Mouse (Mus musculus) stomach, embryonic 14.5 days (tissue): Measurements from ENCODE around the gene Pcolce. TPM values are rescaled to one million over a fixed set of nuclear protein-coding genes. Genes with fewer than 3 reads are reported as not detected.

Source experiments
- ATAC-seq: fragments of 200-750 bp; cut with Nextera tagmentation; 2 replicates; pipeline ENCODE4 v1.8.0; 2017; ENCODE audit warnings: low read depth, moderate TSS enrichment; ENCODE audit not compliant: insufficient number of reproducible peaks, insufficient read depth, low FRiP score
- H3K27ac ChIP-seq: fragments of 300-500 bp; sonication (generic); 2 replicates; pipeline ENCODE4 v1.5.1; 2014; ENCODE audit warnings: mild to moderate bottlenecking, low read length, moderate library complexity, mixed read lengths
- H3K27me3 ChIP-seq: fragments of 300-500 bp; sonication (generic); 2 replicates; pipeline ENCODE4 v1.6.1; 2014; ENCODE audit warnings: low read length, control low read depth, mixed read lengths; ENCODE audit not compliant: control insufficient read depth, insufficient read depth
- H3K36me3 ChIP-seq: fragments of 300-500 bp; sonication (generic); 2 replicates; pipeline ENCODE4 v1.6.1; 2014; ENCODE audit warnings: mild to moderate bottlenecking, control low read depth, low read length, moderate library complexity, mixed read lengths; ENCODE audit not compliant: control insufficient read depth, insufficient read depth
- H3K4me1 ChIP-seq: fragments of 300-500 bp; sonication (generic); 2 replicates; pipeline ENCODE4 v1.6.1; 2014; ENCODE audit warnings: low read length, control low read depth, mixed read lengths; ENCODE audit not compliant: control insufficient read depth, insufficient read depth
- H3K4me2 ChIP-seq: fragments of 300-500 bp; sonication (generic); replicated peaks from 2 replicates; pipeline ENCODE4 v1.6.1; 2014; ENCODE audit warnings: low read depth, low read length, control low read depth
- H3K4me3 ChIP-seq: fragments of 300-500 bp; sonication (generic); 2 replicates; pipeline ENCODE4 v1.5.1; 2014; ENCODE audit warnings: low read depth, low read length, control low read depth
- H3K9ac ChIP-seq: fragments of 300-500 bp; sonication (generic); replicated peaks from 2 replicates; pipeline ENCODE4 v1.6.1; 2014; ENCODE audit warnings: low read depth, mild to moderate bottlenecking, control low read depth, low read length, moderate library complexity, mixed read lengths
- H3K9me3 ChIP-seq: fragments of 300-500 bp; sonication (generic); 2 replicates; pipeline ENCODE4 v1.6.1; 2016; ENCODE audit warnings: low read depth, low read length, control low read depth; ENCODE audit not compliant: control insufficient read depth
- WGBS: fragments of 180-500 bp; shearing (Covaris S2); extraction: QIAGEN DNeasy Blood & Tissue Kit; methylation state at CpG from one replicate; pipeline ENCODE4 v1.1.7; 2014; 5-methylcytosine and 5-hydroxymethylcytosine counted together
- polyA plus RNA-seq: library from polyadenylated mRNA; unstranded; fragments of >200 nt; fragmentation: Nextera tagmentation; extraction: Ambion mirVana; gene quantifications from 2 replicates; pipeline ENCODE4 v1.2.1, GENCODE M21; 2014

The Pcolce gene
- polyA plus RNA-seq, 1 experiment from 2014 or later, result 143 TPM

- Histone ChIP-seq H3K9ac (no peak overlapping the region), H3K27ac (no peak overlapping the region), H3K36me3 (0 out of 2 replicates have a peak, but pooled peaks cover 2% of the 10 kb centered on the region), H3K9me3 (no peaks in the 10 kb centered on the region), H3K4me3 (no peak overlapping the region), H3K4me2 (no peak overlapping the region), H3K27me3 (no peaks in the 10 kb centered on the region), H3K4me1 (peaks cover 15% of the 10 kb centered on the region)
- WGBS, result 93% methylated on average over 6 of the region's 6 CpGs
- ATAC-seq, result no peak
Observed at GRCm38 (mm10) chr5:137597625-137598024, 16.0 kb downstream of the Pcolce start.

- 30% methylated on average over 27 of the region's 30 CpGs for WGBS
- H3K4me2 ChIP-seq, result peak overlapping the region; percentile 29; the same call in 1 of the 2 replicates
- 0 out of 2 replicates have a peak, but pooled peaks cover 2% of the 10 kb centered on the region for H3K36me3 ChIP-seq
- ATAC-seq, result no peak
- H3K27me3 ChIP-seq, result no peaks in the 10 kb centered on the region
- no peak overlapping the region for H3K4me3 ChIP-seq
- peaks cover 10% of the 10 kb centered on the region; the same call in 1 of the 2 replicates for H3K4me1 ChIP-seq
- H3K27ac ChIP-seq, result peak overlapping the region; percentile 22; the same call in 1 of the 2 replicates
- H3K9ac ChIP-seq, result no peak overlapping the region
- no peaks in the 10 kb centered on the region for H3K9me3 ChIP-seq
Observed at GRCm38 (mm10) chr5:137596601-137597261, 16.9 kb downstream of the Pcolce start.

GRCm38 (mm10) chr5:137595921-137596320 lies 17.7 kb downstream of the Pcolce start:
- Histone ChIP-seq H3K27ac (no peak overlapping the region), H3K27me3 (no peaks in the 10 kb centered on the region), H3K4me2 (no peak overlapping the region), H3K9ac (no peak overlapping the region), H3K4me3 (no peak overlapping the region), H3K36me3 (0 out of 2 replicates have a peak, but pooled peaks cover 2% of the 10 kb centered on the region), H3K4me1 (peaks cover 10% of the 10 kb centered on the region; the same call in 1 of the 2 replicates), H3K9me3 (no peaks in the 10 kb centered on the region)
- 79% methylated on average over 7 of the region's 7 CpGs for WGBS
- ATAC-seq, result no peak

- no peak overlapping the region for H3K27ac ChIP-seq
- H3K4me2 ChIP-seq, result no peak overlapping the region
- H3K4me1 ChIP-seq, result no peaks in the 10 kb centered on the region
- 78% methylated on average over 5 of the region's 5 CpGs for WGBS
- H3K9ac ChIP-seq, result no peak overlapping the region
- no peak for ATAC-seq
- no peaks in the 10 kb centered on the region for H3K36me3 ChIP-seq
- no peaks in the 10 kb centered on the region for H3K27me3 ChIP-seq
- H3K9me3 ChIP-seq, result peaks cover 2% of the 10 kb centered on the region; the same call in 1 of the 2 replicates
- H3K4me3 ChIP-seq, result no peak overlapping the region
Observed at GRCm38 (mm10) chr5:137590507-137590906, 23.1 kb downstream of the Pcolce start.

- Histone ChIP-seq H3K4me2 (no peak overlapping the region), H3K4me1 (no peaks in the 10 kb centered on the region), H3K27me3 (0 out of 2 replicates have a peak, but pooled peaks cover 2% of the 10 kb centered on the region), H3K36me3 (no peaks in the 10 kb centered on the region), H3K9me3 (peaks cover 2% of the 10 kb centered on the region; the same call in 1 of the 2 replicates), H3K27ac (no peak overlapping the region), H3K4me3 (no peak overlapping the region), H3K9ac (no peak overlapping the region)
- WGBS, result 36% methylated on average over 8 of the region's 8 CpGs
- no peak for ATAC-seq
Observed at GRCm38 (mm10) chr5:137584976-137585375, 28.6 kb downstream of the Pcolce start.

- Histone ChIP-seq H3K36me3 (no peaks in the 10 kb centered on the region), H3K27ac (no peak overlapping the region), H3K27me3 (0 out of 2 replicates have a peak, but pooled peaks cover 2% of the 10 kb centered on the region), H3K9me3 (peaks cover 2% of the 10 kb centered on the region; the same call in 1 of the 2 replicates), H3K4me3 (peak overlapping the region; percentile 16), H3K4me2 (peak overlapping the region; percentile 30), H3K4me1 (no peaks in the 10 kb centered on the region), H3K9ac (no peak overlapping the region; the same call in 1 of the 2 replicates)
- WGBS, result 14% methylated on average over 27 of the region's 27 CpGs
- peak; percentile 40; the same call in 1 of the 2 replicates for ATAC-seq
Observed at GRCm38 (mm10) chr5:137583670-137584169, 29.9 kb downstream of the Pcolce start.

- H3K27me3 ChIP-seq, result 0 out of 2 replicates have a peak, but pooled peaks cover 2% of the 10 kb centered on the region
- H3K9me3 ChIP-seq, result peaks cover 2% of the 10 kb centered on the region; the same call in 1 of the 2 replicates
- peak overlapping the region; percentile 30; the same call in 1 of the 2 replicates for H3K4me2 ChIP-seq
- H3K36me3 ChIP-seq, result no peaks in the 10 kb centered on the region
- H3K9ac ChIP-seq, result no peak overlapping the region
- no peak overlapping the region for H3K4me3 ChIP-seq
- H3K27ac ChIP-seq, result no peak overlapping the region
- H3K4me1 ChIP-seq, result no peaks in the 10 kb centered on the region
- ATAC-seq, result no peak
- WGBS, result 26% methylated on average over 8 of the region's 8 CpGs
Observed at GRCm38 (mm10) chr5:137582702-137583101, 30.9 kb downstream of the Pcolce start.

- Histone ChIP-seq H3K4me1 (no peaks in the 10 kb centered on the region), H3K4me3 (no peak overlapping the region), H3K36me3 (no peaks in the 10 kb centered on the region), H3K9me3 (no peaks in the 10 kb centered on the region), H3K4me2 (no peak overlapping the region), H3K27ac (no peak overlapping the region), H3K27me3 (0 out of 2 replicates have a peak, but pooled peaks cover 2% of the 10 kb centered on the region), H3K9ac (no peak overlapping the region)
- no peak for ATAC-seq
- WGBS, result 76% methylated on average over 6 of the region's 6 CpGs
Observed at GRCm38 (mm10) chr5:137580246-137580645, 33.3 kb downstream of the Pcolce start.
